Mouse (Mus musculus) liver, embryonic 13.5 days (tissue): ENCODE results near the gene Cdc42ep2. TPM values are rescaled to one million over a fixed set of nuclear protein-coding genes. Genes with fewer than 3 reads are reported as not detected.
"Not testable (repeated sequence)": the region's sequence is repeated elsewhere in the genome, so short reads cannot be mapped to it uniquely, and the experiment has no call there.

Experiments used
- ATAC-seq: fragments of 200-750 bp; cut with Nextera tagmentation; 2 replicates; pipeline ENCODE4 v1.8.0; 2017; ENCODE audit warnings: low read depth, mild to moderate bottlenecking, moderate number of reproducible peaks, moderate library complexity
- DNase-seq: peaks from one replicate; pipeline ENCODE4 v3.0.0; 2022
- H3K27ac ChIP-seq: fragments of 300-500 bp; sonication (generic); 2 replicates; pipeline ENCODE4 v1.5.1; 2015; ENCODE audit warnings: moderate library complexity, mild to moderate bottlenecking, inconsistent platforms
- H3K27me3 ChIP-seq: fragments of 300-500 bp; sonication (generic); 2 replicates; pipeline ENCODE4 v1.6.1; 2015; ENCODE audit warnings: mild to moderate bottlenecking, inconsistent platforms
- H3K36me3 ChIP-seq: fragments of 300-500 bp; sonication (generic); 2 replicates; pipeline ENCODE4 v1.6.1; 2015; ENCODE audit warnings: mild to moderate bottlenecking, inconsistent platforms
- H3K4me1 ChIP-seq: fragments of 300-500 bp; sonication (generic); replicated peaks from 2 replicates; pipeline ENCODE4 v1.6.1; 2015; ENCODE audit warnings: inconsistent platforms
- H3K4me2 ChIP-seq: fragments of 300-500 bp; sonication (generic); 2 replicates; pipeline ENCODE4 v1.6.1; 2015; ENCODE audit warnings: inconsistent platforms, mild to moderate bottlenecking, moderate library complexity
- H3K4me3 ChIP-seq: fragments of 300-500 bp; sonication (generic); replicated peaks from 2 replicates; pipeline ENCODE4 v1.5.1; 2015; ENCODE audit warnings: mild to moderate bottlenecking, inconsistent platforms
- H3K9ac ChIP-seq: fragments of 300-500 bp; sonication (generic); 2 replicates; pipeline ENCODE4 v1.6.1; 2015; ENCODE audit warnings: mild to moderate bottlenecking, inconsistent platforms
- H3K9me3 ChIP-seq: fragments of 300-500 bp; sonication (generic); replicated peaks from 2 replicates; pipeline ENCODE4 v1.6.1; 2016; ENCODE audit warnings: inconsistent platforms
- WGBS: fragments of 180-500 bp; shearing (Covaris S2); methylation state at CpG from one replicate; pipeline ENCODE4 v1.1.7; 2015; ENCODE audit not compliant: insufficient replicate concordance; 5-methylcytosine and 5-hydroxymethylcytosine counted together
- polyA plus RNA-seq: library from polyadenylated mRNA; unstranded; fragments of >200 nt; fragmentation: Nextera tagmentation; extraction: Ambion mirVana; gene quantifications from 2 replicates; pipeline ENCODE4 v1.2.1, GENCODE M21; 2015

Gene Cdc42ep2
- polyA plus RNA-seq, 1 experiment from 2014 or later, result 2.7 TPM

DNA sequence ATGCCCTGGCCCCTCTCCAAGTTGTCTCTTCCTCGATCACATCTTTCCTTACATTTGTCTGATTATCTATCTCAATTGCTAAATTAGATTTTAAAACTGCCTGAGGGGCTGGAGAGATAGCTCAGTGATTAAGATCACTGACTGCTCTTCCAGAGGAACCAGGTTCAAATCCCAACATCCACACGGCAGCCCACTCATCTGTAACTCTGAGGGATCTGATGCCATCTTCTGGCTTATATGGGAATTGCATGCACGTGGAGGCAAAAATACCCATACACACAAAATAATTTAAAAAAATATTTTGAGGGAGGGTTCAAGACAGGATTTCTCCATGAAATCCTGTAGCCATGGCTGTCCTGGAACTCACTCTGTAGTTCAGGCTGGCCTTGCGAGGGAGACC is 38.8 kb downstream of the Cdc42ep2 start:
- DNase-seq, result peak; percentile 29
- H3K4me3 ChIP-seq, result no peak overlapping the region
- WGBS, result 57% methylated on average over 4 of the region's 4 CpGs
- no peak overlapping the region for H3K27ac ChIP-seq
- no peaks in the 10 kb centered on the region for H3K27me3 ChIP-seq
- H3K4me2 ChIP-seq, result no peak overlapping the region
- H3K9me3 ChIP-seq, result no peaks in the 10 kb centered on the region
- no peak overlapping the region for H3K9ac ChIP-seq
- no peak for ATAC-seq
- no peaks in the 10 kb centered on the region for H3K36me3 ChIP-seq
- H3K4me1 ChIP-seq, result peaks cover 70% of the 10 kb centered on the region

DNA sequence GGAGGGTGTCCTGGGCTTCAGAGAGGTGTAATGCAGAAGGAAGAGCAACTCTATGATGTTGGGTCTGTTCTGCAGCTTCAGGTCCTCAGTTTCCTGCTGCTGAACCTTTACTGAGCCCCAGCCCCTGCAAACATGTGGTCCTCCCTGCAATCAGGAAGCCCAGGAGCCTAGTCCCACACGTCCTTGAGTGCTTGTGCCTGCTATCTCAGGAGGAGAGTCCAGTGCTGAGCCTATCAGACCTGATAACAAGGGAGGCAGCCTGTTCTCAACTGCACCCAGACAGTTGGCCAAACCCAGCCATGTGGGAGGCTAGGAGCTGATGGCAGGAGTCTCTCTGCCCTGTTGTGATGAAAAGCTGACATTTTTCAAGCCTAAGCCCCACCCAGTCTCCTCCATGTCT is 40.7 kb downstream of the Cdc42ep2 start:
- DNase-seq, result peak; percentile 72
- Histone ChIP-seq H3K9me3 (no peaks in the 10 kb centered on the region), H3K9ac (peak overlapping the region; percentile 52), H3K36me3 (no peaks in the 10 kb centered on the region), H3K27me3 (no peaks in the 10 kb centered on the region), H3K27ac (peak overlapping the region; percentile 89), H3K4me3 (no peak overlapping the region), H3K4me2 (peak overlapping the region; percentile 38), H3K4me1 (peaks cover 77% of the 10 kb centered on the region)
- WGBS, result 21% methylated on average over 1 of the region's 1 CpGs
- peak; percentile 95 for ATAC-seq

DNA sequence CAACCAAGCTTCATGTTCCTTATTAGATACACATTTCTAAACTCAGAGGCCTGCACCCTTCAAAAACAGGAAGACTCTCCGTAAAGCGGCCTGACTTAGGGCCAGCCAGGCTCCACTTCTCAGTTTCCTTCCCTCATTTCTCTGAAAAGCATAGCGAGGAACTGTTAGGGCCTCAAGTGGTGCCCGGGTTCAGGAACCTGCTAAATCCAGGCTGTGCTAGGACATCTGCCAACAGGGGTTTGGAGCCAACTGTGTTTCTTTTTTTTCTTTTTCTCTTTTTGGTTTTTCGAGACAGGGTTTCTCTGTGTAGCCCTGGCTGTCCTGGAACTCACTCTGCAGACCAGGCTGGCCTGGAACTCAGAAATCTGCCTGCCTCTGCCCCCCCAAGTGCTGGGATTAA is 42.5 kb downstream of the Cdc42ep2 start:
- H3K27ac ChIP-seq, result peak overlapping the region; percentile 48
- ATAC-seq, H3K27me3 ChIP-seq, H3K9ac ChIP-seq, H3K4me3 ChIP-seq, H3K9me3 ChIP-seq, DNase-seq, H3K4me2 ChIP-seq, H3K36me3 ChIP-seq: not testable (repeated sequence)
- 52% methylated on average over 5 of the region's 5 CpGs for WGBS
- peaks cover 85% of the 10 kb centered on the region for H3K4me1 ChIP-seq

DNA sequence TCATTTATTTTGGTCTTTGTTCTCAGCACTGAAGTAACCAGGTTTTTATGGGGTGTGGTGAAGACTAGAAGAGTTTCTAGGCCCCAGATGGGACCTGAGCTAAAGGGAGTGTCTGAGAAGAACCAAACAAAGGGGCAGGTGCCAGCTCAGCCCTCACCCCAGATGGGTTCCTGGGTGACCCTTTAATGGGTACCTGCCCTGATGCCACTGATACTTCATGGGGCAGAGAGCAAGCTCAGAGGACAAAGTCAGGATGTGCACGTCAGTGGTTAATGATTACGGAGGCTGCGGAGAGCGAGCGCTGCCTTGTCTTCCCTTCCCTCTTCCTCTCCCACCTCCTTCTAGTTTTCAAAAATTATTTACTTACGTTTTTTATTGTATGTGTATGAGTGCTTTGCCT is 43.5 kb downstream of the Cdc42ep2 start:
- DNase-seq, result no peak
- Histone ChIP-seq H3K27me3 (no peaks in the 10 kb centered on the region), H3K36me3 (no peaks in the 10 kb centered on the region), H3K4me2 (no peak overlapping the region), H3K9me3 (no peaks in the 10 kb centered on the region), H3K9ac (no peak overlapping the region), H3K27ac (no peak overlapping the region), H3K4me3 (no peak overlapping the region), H3K4me1 (peaks cover 82% of the 10 kb centered on the region)
- WGBS, result 82% methylated on average over 6 of the region's 6 CpGs
- ATAC-seq, result no peak

DNA sequence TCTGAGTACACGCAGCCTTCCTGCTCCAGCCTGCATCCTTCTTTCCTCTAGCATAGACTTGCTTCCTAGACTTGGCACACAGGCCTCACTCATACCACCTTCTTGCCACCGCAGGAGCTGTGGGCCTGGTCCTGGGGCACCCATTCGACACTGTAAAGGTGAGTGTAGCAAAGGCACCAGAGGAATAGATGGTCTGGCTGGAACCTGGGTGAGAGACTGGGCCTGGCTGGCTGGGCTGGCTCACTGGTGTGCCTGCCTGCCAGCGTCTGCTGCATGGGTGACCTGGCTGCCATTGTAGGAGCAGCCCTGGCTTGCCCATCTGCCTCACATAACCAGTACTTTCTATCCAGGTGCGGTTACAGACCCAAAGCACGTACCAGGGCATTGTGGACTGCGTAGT is 44.9 kb downstream of the Cdc42ep2 start:
- H3K27me3 ChIP-seq, result no peaks in the 10 kb centered on the region
- no peak overlapping the region for H3K4me3 ChIP-seq
- DNase-seq (no peak), ATAC-seq (no peak)
- WGBS, result 84% methylated on average over 7 of the region's 7 CpGs
- no peak overlapping the region for H3K9ac ChIP-seq
- no peaks in the 10 kb centered on the region for H3K9me3 ChIP-seq
- no peaks in the 10 kb centered on the region for H3K36me3 ChIP-seq
- H3K27ac ChIP-seq, result no peak overlapping the region
- peaks cover 82% of the 10 kb centered on the region for H3K4me1 ChIP-seq
- H3K4me2 ChIP-seq, result no peak overlapping the region

DNA sequence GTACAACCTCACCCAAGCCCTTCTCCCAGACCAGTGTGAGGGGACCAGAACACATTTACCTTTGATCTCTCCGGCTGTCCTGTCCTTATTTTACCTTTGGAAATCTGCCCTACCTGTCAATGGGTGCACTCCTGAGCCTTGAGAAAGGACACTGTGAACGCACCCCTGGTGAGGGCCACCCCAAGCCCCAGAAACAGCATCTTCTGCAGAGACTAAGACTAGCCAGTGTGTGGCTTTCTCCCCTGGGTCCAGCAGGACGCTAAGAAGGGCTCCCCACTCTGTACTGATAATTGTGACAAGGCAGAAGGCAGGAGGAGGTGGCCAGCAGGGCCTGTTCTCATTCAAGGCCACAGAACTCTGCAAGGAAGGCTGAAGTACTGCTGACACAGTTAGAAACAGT is 45.7 kb downstream of the Cdc42ep2 start:
- no peaks in the 10 kb centered on the region for H3K27me3 ChIP-seq
- H3K4me3 ChIP-seq, result peak overlapping the region; percentile 30
- H3K9ac ChIP-seq, result peak overlapping the region; percentile 58
- H3K9me3 ChIP-seq, result no peaks in the 10 kb centered on the region
- H3K4me1 ChIP-seq, result peaks cover 82% of the 10 kb centered on the region
- 62% methylated on average over 3 of the region's 3 CpGs for WGBS
- DNase-seq, result no peak
- no peak overlapping the region for H3K27ac ChIP-seq
- H3K36me3 ChIP-seq, result no peaks in the 10 kb centered on the region
- ATAC-seq, result no peak
- peak overlapping the region; percentile 46 for H3K4me2 ChIP-seq

DNA sequence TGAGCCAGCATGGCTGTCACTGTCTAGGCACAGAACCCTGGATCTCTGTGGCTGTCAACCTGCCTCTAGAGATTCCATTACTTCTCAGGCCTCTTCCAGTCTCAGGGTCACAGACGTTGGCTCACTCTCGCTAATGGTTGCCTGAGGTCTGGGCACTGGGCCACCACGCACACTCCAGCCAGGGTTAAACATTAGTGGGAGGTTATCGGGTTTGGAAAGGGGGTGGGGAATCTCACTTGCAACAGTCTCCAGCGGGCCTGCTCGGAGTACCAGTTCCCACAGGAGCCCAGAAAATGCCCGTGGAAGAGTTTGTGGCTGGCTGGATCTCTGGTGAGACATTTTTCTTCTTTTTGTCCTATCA is 46.3 kb downstream of the Cdc42ep2 start:
- Histone ChIP-seq H3K4me2 (peak overlapping the region; percentile 46), H3K4me3 (peak overlapping the region; percentile 30)
- no peak for ATAC-seq

DNA sequence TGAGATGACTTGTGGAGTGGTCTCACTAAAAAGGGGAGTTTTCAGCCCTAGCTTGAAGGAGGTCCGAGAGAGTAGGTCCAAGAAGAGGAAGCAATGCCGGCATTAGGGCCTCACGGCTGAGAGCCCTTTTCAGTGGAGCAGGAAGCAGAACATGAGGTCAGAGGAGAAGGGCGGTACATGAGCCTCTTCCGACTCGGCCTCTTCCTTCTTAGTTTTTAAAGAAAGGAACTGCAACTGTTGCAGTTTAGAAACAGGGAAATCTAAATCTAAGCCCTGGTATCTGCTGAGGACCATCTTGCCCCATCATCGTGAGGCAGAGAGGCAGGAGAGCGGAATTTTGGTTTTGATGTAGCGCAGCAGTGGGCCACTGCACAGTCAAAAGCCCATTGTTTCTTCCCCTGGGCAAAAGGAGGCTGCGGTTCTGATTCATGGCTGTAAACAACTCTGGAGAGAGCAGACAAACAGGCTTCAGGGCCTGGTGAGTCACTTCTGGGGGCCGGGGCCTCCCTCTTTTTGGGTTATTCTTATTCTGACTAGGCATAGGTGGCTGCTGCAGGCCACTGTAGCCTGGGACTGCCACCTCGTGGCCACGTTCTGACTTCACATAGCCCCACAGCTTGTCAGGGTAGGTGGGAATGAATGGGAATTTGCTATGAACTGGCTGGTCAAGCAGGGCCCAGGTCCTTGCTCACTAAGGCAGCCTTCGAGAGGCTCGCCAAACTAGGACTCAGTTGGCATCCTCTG is 46.8 kb downstream of the Cdc42ep2 start, which contains the start of gene Slc25a45:
Gene Slc25a45 (plus strand): TSS at position 191 of the 744 bp plus-strand sequence.
- peaks cover 82% of the 10 kb centered on the region for H3K4me1 ChIP-seq
- H3K9me3 ChIP-seq, result no peaks in the 10 kb centered on the region
- DNase-seq, result peak; percentile 43
- peak within 1 kb of the TSS; percentile 46 for H3K4me2 ChIP-seq
- peak within 1 kb of the TSS; percentile 58 for H3K9ac ChIP-seq
- 27% methylated on average over 15 of the region's 15 CpGs for WGBS
- H3K36me3 ChIP-seq, result no peaks in the 10 kb centered on the region; the same call in 1 of the 2 replicates
- peak within 1 kb of the TSS; percentile 81 for H3K27ac ChIP-seq
- peak within 1 kb of the TSS; percentile 30 for H3K4me3 ChIP-seq
- H3K27me3 ChIP-seq, result no peaks in the 10 kb centered on the region
- ATAC-seq, result peak; percentile 32; the same call in 1 of the 2 replicates

More for the DNA sequence above, 46.3 kb downstream of the Cdc42ep2 start:
- Histone ChIP-seq H3K27me3 (no peaks in the 10 kb centered on the region), H3K36me3 (no peaks in the 10 kb centered on the region), H3K9me3 (no peaks in the 10 kb centered on the region), H3K9ac (peak overlapping the region; percentile 58), H3K27ac (peak overlapping the region; percentile 81), H3K4me1 (peaks cover 82% of the 10 kb centered on the region)
- DNase-seq, result no peak
- WGBS, result 48% methylated on average over 7 of the region's 7 CpGs

DNA sequence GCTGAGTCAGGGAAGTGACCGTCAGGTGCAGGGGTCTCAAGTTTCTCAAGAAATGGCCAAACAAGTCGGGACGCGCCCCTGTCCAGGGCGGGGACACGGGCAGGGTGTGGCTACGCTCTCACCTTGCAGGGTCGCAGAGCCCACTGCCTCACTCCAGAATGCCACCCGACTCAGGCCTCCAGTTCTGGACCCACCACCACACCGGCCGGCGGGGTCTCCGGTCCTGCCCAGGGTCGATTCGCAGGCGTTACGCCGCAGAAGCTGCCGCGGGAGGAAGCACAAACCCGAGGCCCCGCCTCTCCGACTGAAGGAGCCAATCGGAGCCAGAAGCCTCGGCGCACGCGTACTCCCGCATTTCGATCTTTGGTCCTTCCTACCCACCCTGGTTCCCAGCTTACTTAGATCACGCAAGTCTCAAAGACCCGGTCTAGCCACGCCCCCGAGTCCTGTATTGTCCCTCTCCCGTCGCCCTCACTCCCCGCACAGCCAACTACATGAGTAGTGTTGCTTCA is 49.6 kb downstream of the Cdc42ep2 start, which contains the start of gene Frmd8:
Gene Frmd8 (minus strand): TSS at position 306 of the 512 bp plus-strand sequence.
- under 1% methylated on average over 37 of the region's 37 CpGs for WGBS
- Histone ChIP-seq H3K27ac (peak within 1 kb of the TSS; percentile 61), H3K9me3 (no peaks in the 10 kb centered on the region), H3K36me3 (peaks cover 6% of the 10 kb centered on the region), H3K4me1 (peaks cover 83% of the 10 kb centered on the region), H3K27me3 (no peaks in the 10 kb centered on the region), H3K9ac (peak within 1 kb of the TSS; percentile 79), H3K4me2 (peak within 1 kb of the TSS; percentile 90), H3K4me3 (peak within 1 kb of the TSS; percentile 70)
- DNase-seq (peak; percentile 89), ATAC-seq (peak; percentile 82)

DNA sequence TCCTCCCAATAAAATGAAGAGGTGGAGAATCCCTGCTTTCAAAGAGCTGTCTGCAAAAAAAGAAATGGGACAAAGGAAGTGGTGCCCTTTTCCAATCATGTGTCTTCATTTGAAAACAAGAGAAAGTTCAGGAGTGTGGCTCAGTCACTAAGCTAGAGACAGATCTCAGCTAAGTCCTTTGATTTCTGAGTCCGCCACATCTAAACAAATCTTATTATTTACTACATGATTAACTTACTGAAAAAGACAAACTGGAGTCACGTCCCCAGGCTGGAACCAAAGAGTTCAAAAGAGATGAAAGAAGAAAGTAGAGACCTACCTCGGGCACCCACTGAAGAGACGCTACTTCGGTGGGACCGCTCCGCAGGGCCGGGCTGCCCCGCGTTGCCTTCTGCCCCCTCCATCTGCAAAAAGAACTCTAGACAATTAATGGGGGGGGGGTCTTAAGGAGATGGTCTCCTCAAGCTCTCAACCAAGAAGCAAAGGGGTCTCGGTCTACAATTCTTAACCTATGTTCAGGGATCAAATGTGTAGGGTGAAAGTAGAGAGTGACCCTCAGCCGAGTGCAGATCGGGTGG is 50.1 kb downstream of the Cdc42ep2 start:
- 7% methylated on average over 13 of the region's 13 CpGs for WGBS
- H3K4me3 ChIP-seq, result peak overlapping the region; percentile 70
- ATAC-seq, result no peak
- no peaks in the 10 kb centered on the region for H3K9me3 ChIP-seq
- DNase-seq, result no peak
- peak overlapping the region; percentile 79 for H3K9ac ChIP-seq
- peaks cover 11% of the 10 kb centered on the region for H3K36me3 ChIP-seq
- H3K4me2 ChIP-seq, result peak overlapping the region; percentile 90
- H3K27me3 ChIP-seq, result no peaks in the 10 kb centered on the region
- H3K4me1 ChIP-seq, result peaks cover 78% of the 10 kb centered on the region
- H3K27ac ChIP-seq, result peak overlapping the region; percentile 61

DNA sequence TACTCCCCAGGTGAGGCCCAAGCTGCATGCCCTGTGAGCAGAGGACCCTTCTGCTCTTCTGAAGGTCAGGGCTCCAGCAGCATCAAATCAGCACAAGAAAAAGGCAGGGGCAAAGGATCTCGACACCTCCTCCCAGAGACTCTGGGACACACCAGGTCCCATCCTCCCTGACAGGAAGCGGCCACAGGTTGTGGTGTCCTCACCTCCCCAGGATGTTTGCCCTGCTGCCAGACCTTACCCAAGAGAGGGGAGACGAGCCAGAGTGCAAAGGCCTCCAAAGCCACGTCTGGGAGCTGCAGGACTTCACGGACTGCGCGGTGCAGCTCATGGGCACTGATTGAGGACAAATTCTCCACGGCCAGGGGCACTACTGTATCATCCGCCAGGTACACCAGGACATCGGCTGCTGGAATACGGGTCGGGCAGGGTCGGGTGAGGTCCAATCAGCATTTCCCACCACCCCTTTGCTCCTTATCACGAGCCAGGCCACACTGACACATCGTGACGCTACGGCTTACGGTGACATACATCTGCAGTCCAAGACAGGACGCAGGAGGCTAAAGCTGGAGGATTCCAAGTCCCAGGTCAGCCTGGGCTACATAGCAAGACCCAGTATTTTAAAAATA is 51.6 kb downstream of the Cdc42ep2 start:
- peak overlapping the region; percentile 60; the same call in 1 of the 2 replicates for H3K27ac ChIP-seq
- H3K4me3 ChIP-seq, result no peak overlapping the region
- peak overlapping the region; percentile 90 for H3K4me2 ChIP-seq
- DNase-seq, result no peak
- no peaks in the 10 kb centered on the region for H3K9me3 ChIP-seq
- H3K4me1 ChIP-seq, result peaks cover 65% of the 10 kb centered on the region
- WGBS, result 42% methylated on average over 19 of the region's 19 CpGs
- peaks cover 25% of the 10 kb centered on the region for H3K36me3 ChIP-seq
- ATAC-seq, result no peak
- H3K9ac ChIP-seq, result peak overlapping the region; percentile 14; the same call in 1 of the 2 replicates
- H3K27me3 ChIP-seq, result no peaks in the 10 kb centered on the region
